In the genomic region with DNA sequence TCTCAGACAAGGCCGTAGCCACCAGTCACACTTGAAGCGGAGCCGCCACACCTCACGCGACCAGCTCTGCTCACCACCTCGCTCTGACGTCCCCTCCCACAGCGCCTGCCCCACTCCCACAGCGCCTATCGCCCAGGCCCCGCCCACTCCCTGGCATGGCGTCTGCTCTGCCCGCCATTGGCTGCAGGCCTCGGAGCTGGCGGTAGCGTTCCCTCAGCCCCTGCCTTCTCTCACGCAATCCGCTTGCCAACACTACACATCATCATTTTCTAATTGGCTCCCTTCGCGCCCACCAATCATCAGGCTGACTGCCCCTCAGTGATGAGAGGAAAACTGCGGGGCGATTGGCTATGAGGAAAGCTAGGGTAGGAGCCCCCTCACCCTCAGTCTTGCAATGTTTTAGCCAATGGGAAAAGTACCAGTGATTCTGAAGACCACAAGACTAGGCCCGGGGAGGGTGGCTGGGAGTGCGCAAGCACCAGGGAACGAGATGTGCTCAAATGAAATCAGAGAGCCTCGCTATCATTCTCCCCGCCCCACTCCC, we compare ENCODE assay signal across 7 mouse cellular contexts. TPM values are rescaled to one million over a fixed set of nuclear protein-coding genes. Genes with fewer than 3 reads are reported as not detected.
DNase-seq lines count a peak whose midpoint lies in the region; ATAC-seq lines count a peak whose summit lies in the region.

Tspyl2 (minus strand) TSS at position 68 of the 544 bp plus-strand sequence.

- H3K4me2 ChIP-seq in midbrain, embryonic 13.5 days (replicated peaks), result peak within 1 kb of the TSS; percentile 61

- peak; percentile 96 for ATAC-seq in granulocyte monocyte progenitor cell, adult 5-6 weeks (replicated peaks; ENCODE audit: poor library complexity, severe bottlenecking)
- peak; percentile 99 for ATAC-seq in midbrain, embryonic 13.5 days

- peaks cover 47% of the 10 kb centered on the region for H3K36me3 ChIP-seq in embryonic facial prominence, embryonic 10.5 days (replicated peaks)
- peaks cover 47% of the 10 kb centered on the region for H3K36me3 ChIP-seq in limb, embryonic 10.5 days
- peaks cover 32% of the 10 kb centered on the region for H3K36me3 ChIP-seq in midbrain, embryonic 13.5 days

- H3K27me3 ChIP-seq in embryonic facial prominence, embryonic 10.5 days (replicated peaks; ENCODE audit: low read depth, poor library complexity, severe bottlenecking), result peaks cover 100% of the 10 kb centered on the region
- peaks cover 100% of the 10 kb centered on the region for H3K27me3 ChIP-seq in limb, embryonic 10.5 days (ENCODE audit: low read depth, poor library complexity, severe bottlenecking)
- H3K27me3 ChIP-seq in midbrain, embryonic 13.5 days, result peaks cover 93% of the 10 kb centered on the region

- WGBS in embryonic facial prominence, embryonic 10.5 days, result 10% methylated on average over 25 of the region's 27 CpGs
- 4% methylated on average over 27 of the region's 27 CpGs for WGBS in limb, embryonic 10.5 days
- WGBS in midbrain, embryonic 13.5 days, result 18% methylated on average over 27 of the region's 27 CpGs

- no peaks in the 10 kb centered on the region for H3K9me3 ChIP-seq in embryonic facial prominence, embryonic 10.5 days
- H3K9me3 ChIP-seq in limb, embryonic 10.5 days (replicated peaks), result no peaks in the 10 kb centered on the region
- no peaks in the 10 kb centered on the region for H3K9me3 ChIP-seq in midbrain, embryonic 13.5 days

- DNase-seq in adrenal gland, postnatal 10 days, result peak; percentile 94
- DNase-seq in embryonic facial prominence, embryonic 10.5 days (ENCODE audit: low spot score), result peak; percentile 93
- peak; percentile 96 for DNase-seq in kidney, adult 11 months
- peak; percentile 85 for DNase-seq in limb, embryonic 10.5 days (ENCODE audit: low spot score)
- peak; percentile 78 for DNase-seq in spleen, adult 12 weeks (ENCODE audit: low spot score)

- H3K4me3 ChIP-seq in embryonic facial prominence, embryonic 10.5 days, result peak within 1 kb of the TSS; percentile 74
- H3K4me3 ChIP-seq in limb, embryonic 10.5 days, result peak within 1 kb of the TSS; percentile 70
- peak within 1 kb of the TSS; percentile 65 for H3K4me3 ChIP-seq in midbrain, embryonic 13.5 days (replicated peaks)

- peak within 1 kb of the TSS; percentile 80 for H3K9ac ChIP-seq in midbrain, embryonic 13.5 days (replicated peaks)

- H3K4me1 ChIP-seq in embryonic facial prominence, embryonic 10.5 days, result peaks cover 16% of the 10 kb centered on the region
- peaks cover 1% of the 10 kb centered on the region; the same call in 1 of the 2 replicates for H3K4me1 ChIP-seq in limb, embryonic 10.5 days
- peaks cover 25% of the 10 kb centered on the region for H3K4me1 ChIP-seq in midbrain, embryonic 13.5 days (replicated peaks)

- H3K27ac ChIP-seq in embryonic facial prominence, embryonic 10.5 days (replicated peaks), result peak within 1 kb of the TSS; percentile 89
- peak within 1 kb of the TSS; percentile 89 for H3K27ac ChIP-seq in limb, embryonic 10.5 days
- peak within 1 kb of the TSS; percentile 88 for H3K27ac ChIP-seq in midbrain, embryonic 13.5 days

RNA-seq across cellular contexts. Expression of gene Tspyl2, which starts in this region (rescaled TPM):
- 10 to 100 TPM; 24.4 to 31.1 TPM for total RNA-seq in adrenal gland, postnatal 10 days (2021)
- 30.6 and 33.4 TPM in 2 replicates for polyA plus RNA-seq in embryonic facial prominence, embryonic 10.5 days (2016; fragmentation: Nextera tagmentation; extraction: Ambion mirVana)
- 10.9 and 11.2 TPM in 2 replicates for total RNA-seq in granulocyte monocyte progenitor cell, adult 5-6 weeks (2014; fragmentation: Nextera tagmentation)
- 19.4 and 21.4 TPM in 2 replicates for total RNA-seq in granulocyte monocyte progenitor cell, adult 5-6 weeks (2017)
- 29.4 and 32.5 TPM in 2 replicates for polyA plus RNA-seq in limb, embryonic 10.5 days (2016; fragmentation: Nextera tagmentation; extraction: Ambion mirVana)
- polyA plus RNA-seq in midbrain, embryonic 13.5 days (2015; fragmentation: Nextera tagmentation; extraction: Ambion mirVana), result 50.8 and 56.4 TPM in 2 replicates

Comparison
In these comparisons a context has a peak if more than half of its experiments do, and no peak if none do; other contexts are left out.
1. Peak in every context shown above with its lines: DNase-seq, ATAC-seq, H3K4me3 ChIP-seq and H3K27ac ChIP-seq.